Mouse (Mus musculus): ENCODE data around the gene Trpv2.

GRCm38 (mm10) chr11:62604886-62605618 is 30.8 kb downstream of the Trpv2 start:
- no peak for TF ChIP-seq CTCF (conservative IDR thresholded peaks at IDR 0.05; ENCODE audit: low read length)
- TF ChIP-seq NANOG (IDR thresholded peaks at IDR 0.05; ENCODE audit: borderline replicate concordance, low read length): no peak
- no peak for TF ChIP-seq POU5F1 (IDR thresholded peaks at IDR 0.05; ENCODE audit: borderline replicate concordance, low read length)
